Mouse (Mus musculus): ENCODE measurements around the gene Mycbp. TPM values are rescaled to one million over a fixed set of nuclear protein-coding genes. Genes with fewer than 3 reads are reported as not detected.

Gene Mycbp
- 5.7 TPM for total RNA-seq (2023)

GRCm38 (mm10) chr4:123904333-123905125 is at the start of gene Mycbp:
Gene Mycbp (plus strand): TSS chr4:123904832.

GRCm38 (mm10) chr4:123859379-123859778 is 45.3 kb upstream of the Mycbp start, which contains the start of gene 4933427I04Rik:
Gene 4933427I04Rik (plus strand): TSS chr4:123859679.

GRCm38 (mm10) chr4:123916748-123917547 is 12.3 kb downstream of the Mycbp start, which contains the start of gene Rragc:
Gene Rragc (plus strand): TSS chr4:123917446.

GRCm38 (mm10) chr4:123917548-123918140 is 13.0 kb downstream of the Mycbp start, which contains the start of gene 4930535I16Rik:
Gene 4930535I16Rik (minus strand): TSS chr4:123918022.

Other genes with a start within 250 kb of the Mycbp start
- gene Macf1, start 220.5 kb upstream of the Mycbp start, total RNA-seq (2023), result 691 TPM
- 29.5 TPM for gene Ndufs5, start 186.6 kb upstream of the Mycbp start, total RNA-seq (2023)
- 47.5 TPM for gene Akirin1, start 154.5 kb upstream of the Mycbp start, total RNA-seq (2023)
- gene Rhbdl2, start 117.0 kb upstream of the Mycbp start, total RNA-seq (2023), result not detected
- gene 4933427I04Rik, start 45.2 kb upstream of the Mycbp start, total RNA-seq (2023), result 0.26 TPM
- gene Rragc, start 12.6 kb downstream of the Mycbp start, total RNA-seq (2023), result 41.8 TPM
- gene 4930535I16Rik, start 13.2 kb downstream of the Mycbp start, total RNA-seq (2023), result not detected